ENCODE assay signal across 20 mouse cellular contexts in genomic region chr3:108014098-108014973, GRCm38 (mm10). TPM values are rescaled to one million over a fixed set of nuclear protein-coding genes. Genes with fewer than 3 reads are reported as not detected.
DNase-seq lines count a peak whose midpoint lies in the region; ATAC-seq and TF ChIP-seq lines count a peak whose summit lies in the region.
"Had no signal": no experiment of that assay in that cellular context is flagged by ENCODE, and none has a peak within 500 bp of the region (broad histone marks: within the 10 kb centered on the region; RNA-seq: fewer than 3 reads in every experiment).

No protein-coding gene starts in this region.

- H3K36me3 ChIP-seq in liver, adult 2 months (ENCODE audit: control insufficient read depth, insufficient read depth, low read length) = no peaks in the 10 kb centered on the region; the same call in 1 of the 2 replicates
- no peaks in the 10 kb centered on the region for H3K36me3 ChIP-seq in liver, embryonic 13.5 days
- no peaks in the 10 kb centered on the region for H3K36me3 ChIP-seq in stomach, postnatal 0 days (ENCODE audit: control insufficient read depth, insufficient read depth, low read length)
- H3K36me3 ChIP-seq in forebrain, embryonic 15.5 days = no peaks in the 10 kb centered on the region
- H3K36me3 ChIP-seq: limb, embryonic 10.5 days; midbrain, embryonic 12.5 days had no signal

- H3K79me2 ChIP-seq in liver, adult 2 months (ENCODE audit: control insufficient read depth, insufficient read depth, low read length) = no peaks in the 10 kb centered on the region

- H3K4me3 ChIP-seq in gastrocnemius, adult 2 months = peak overlapping the region; percentile 82
- no peak overlapping the region for H3K4me3 ChIP-seq in liver, adult 2 months (ENCODE audit: insufficient read depth, low read depth, low read length)
- no peak overlapping the region for H3K4me3 ChIP-seq in liver, embryonic 13.5 days (replicated peaks)
- H3K4me3 ChIP-seq in stomach, postnatal 0 days (ENCODE audit: low read depth, low read length) = no peak overlapping the region
- H3K4me3 ChIP-seq in forebrain, embryonic 15.5 days = no peak overlapping the region
- H3K4me3 ChIP-seq: limb, embryonic 10.5 days; midbrain, embryonic 12.5 days; myocyte had no signal

- TF ChIP-seq EP300 in stomach, postnatal 0 days (optimal IDR thresholded peaks at IDR 0.05) = no peak

- intact Hi-C loops in gastrocnemius, adult 2 months (cut with DNase I) = no loop called here
- intact Hi-C loops in gastrocnemius, postnatal 14 days (cut with DNase I; ENCODE audit: low total_unique reads) = loop anchor here (5.0 kb wide), 1 partner anchor 57 kb away; no protein-coding TSS in a partner anchor

- H3K4me2 ChIP-seq in liver, embryonic 13.5 days = peak overlapping the region; percentile 37
- H3K4me2 ChIP-seq in stomach, postnatal 0 days (replicated peaks; ENCODE audit: low read depth) = peak overlapping the region; percentile 27
- no peak overlapping the region for H3K4me2 ChIP-seq in forebrain, embryonic 15.5 days (replicated peaks)
- H3K4me2 ChIP-seq: midbrain, embryonic 12.5 days had no signal

- H3K4me1 ChIP-seq in liver, adult 2 months (ENCODE audit: control insufficient read depth, insufficient read depth, low read length) = peaks cover 39% of the 10 kb centered on the region
- peaks cover 21% of the 10 kb centered on the region for H3K4me1 ChIP-seq in liver, embryonic 13.5 days (replicated peaks)
- H3K4me1 ChIP-seq in stomach, postnatal 0 days (replicated peaks; ENCODE audit: control insufficient read depth, insufficient read depth) = peaks cover 6% of the 10 kb centered on the region
- H3K4me1 ChIP-seq in forebrain, embryonic 15.5 days = peaks cover 20% of the 10 kb centered on the region

- 42% methylated on average over 8 of the region's 8 CpGs for WGBS in liver, adult 2 months
- WGBS in liver, embryonic 13.5 days (ENCODE audit: insufficient replicate concordance) = 69% methylated on average over 8 of the region's 8 CpGs
- 84% methylated on average over 7 of the region's 8 CpGs for WGBS in stomach, postnatal 0 days
- 88% methylated on average over 8 of the region's 8 CpGs for WGBS in forebrain, embryonic 15.5 days

- peak overlapping the region; percentile 98 for H3K27ac ChIP-seq in gastrocnemius, adult 2 months
- H3K27ac ChIP-seq in liver, adult 2 months (replicated peaks; ENCODE audit: insufficient read depth, low read depth, low read length) = peak overlapping the region; percentile 79
- H3K27ac ChIP-seq in liver, embryonic 13.5 days = 0 out of 2 replicates have a peak overlapping the region, but pooled peaks have one; percentile 23
- peak overlapping the region; percentile 67 for H3K27ac ChIP-seq in stomach, postnatal 0 days (replicated peaks)
- H3K27ac ChIP-seq in forebrain, embryonic 15.5 days (replicated peaks) = no peak overlapping the region
- H3K27ac ChIP-seq: kidney, postnatal 0 days; limb, embryonic 10.5 days; midbrain, embryonic 12.5 days had no signal

- no peaks in the 10 kb centered on the region for H3K9me3 ChIP-seq in liver, embryonic 13.5 days (replicated peaks)
- H3K9me3 ChIP-seq in stomach, postnatal 0 days (ENCODE audit: control insufficient read depth, low read length) = no peaks in the 10 kb centered on the region
- H3K9me3 ChIP-seq in forebrain, embryonic 15.5 days = no peaks in the 10 kb centered on the region
- H3K9me3 ChIP-seq: limb, embryonic 10.5 days; midbrain, embryonic 12.5 days had no signal

- no peak for ATAC-seq in liver, embryonic 13.5 days (ENCODE audit: low read depth)
- no peak for ATAC-seq in stomach, postnatal 0 days (ENCODE audit: low FRiP score, low TSS enrichment)
- no peak for ATAC-seq in forebrain, embryonic 15.5 days (replicated peaks)
- ATAC-seq: forebrain, postnatal 0 days had no signal

- no peaks in the 10 kb centered on the region for H3K27me3 ChIP-seq in liver, adult 2 months (ENCODE audit: control insufficient read depth, insufficient read depth, low read length)
- H3K27me3 ChIP-seq in liver, embryonic 13.5 days = no peaks in the 10 kb centered on the region
- no peaks in the 10 kb centered on the region for H3K27me3 ChIP-seq in stomach, postnatal 0 days (ENCODE audit: control insufficient read depth, insufficient read depth, low read length)
- H3K27me3 ChIP-seq in forebrain, embryonic 15.5 days = no peaks in the 10 kb centered on the region

- TF ChIP-seq POLR2A in liver, adult 2 months (IDR thresholded peaks at IDR 0.05; ENCODE audit: extremely low read depth, insufficient read depth, low read length) = no peak

- peak overlapping the region; percentile 49 for H3K9ac ChIP-seq in liver, adult 2 months (ENCODE audit: low read depth, low read length)
- no peak overlapping the region for H3K9ac ChIP-seq in liver, embryonic 13.5 days
- H3K9ac ChIP-seq in stomach, postnatal 0 days (ENCODE audit: low read length) = 0 out of 2 replicates have a peak overlapping the region, but pooled peaks have one; percentile 18
- no peak overlapping the region for H3K9ac ChIP-seq in forebrain, embryonic 15.5 days (replicated peaks)
- H3K9ac ChIP-seq: forebrain, postnatal 0 days; midbrain, embryonic 12.5 days had no signal

- DNase-seq in gastrocnemius, adult 2 months = no peak
- DNase-seq in gastrocnemius, postnatal 4 days (ENCODE audit: low spot score in 2 of 2) = no peak
- DNase-seq in liver, adult 2 months (ENCODE audit: extremely low read depth, low read depth, low spot score) = peak; percentile 86
- no peak for DNase-seq in liver
- DNase-seq in liver, embryonic 13.5 days = no peak
- DNase-seq in stomach, postnatal 0 days (ENCODE audit: low spot score) = no peak
- DNase-seq in gastrocnemius, postnatal 14 days = no peak
- DNase-seq: cerebellum, adult 11-12 months; forebrain, postnatal 0 days; gastrocnemius, postnatal 25 days had no signal

- TF ChIP-seq CTCF in gastrocnemius, adult 2 months (IDR thresholded peaks at IDR 0.05) = no peak
- no peak for TF ChIP-seq CTCF in liver, adult 2 months (IDR thresholded peaks at IDR 0.05; ENCODE audit: low read depth, low read length)
- TF ChIP-seq CTCF in stomach, postnatal 0 days (IDR thresholded peaks at IDR 0.05; ENCODE audit: low read depth) = no peak

RNA-seq across cellular contexts. Expression of gene Gstm1, which starts 3.4 kb away (rescaled TPM):
- total RNA-seq in gastrocnemius, adult 2 months (2021) = 100 to 1,000 TPM; 208 to 217 TPM
- 10 to 100 TPM; 59.6 to 61.2 TPM for total RNA-seq in gastrocnemius, postnatal 4 days (2021)
- total RNA-seq in liver, adult 2 months (2014; rRNA removed) = 474 and 907 TPM in 2 replicates
- 5,254 and 6,847 TPM in 2 replicates for polyA plus RNA-seq in liver, adult 2 months (2012; rRNA removed)
- polyA plus RNA-seq in liver, embryonic 13.5 days (2015; fragmentation: Nextera tagmentation; extraction: Ambion mirVana) = 264 and 265 TPM in 2 replicates
- polyA plus RNA-seq in stomach, postnatal 0 days (2015; fragmentation: Nextera tagmentation; extraction: Ambion mirVana) = 892 and 954 TPM in 2 replicates
- polyA plus RNA-seq in forebrain, embryonic 15.5 days (2015; fragmentation: Nextera tagmentation; extraction: Ambion mirVana) = 44.0 and 60.7 TPM in 2 replicates
- total RNA-seq in gastrocnemius, postnatal 14 days (2021) = 10 to 100 TPM; 84.0 to 90.4 TPM

RNA-seq across cellular contexts. Expression of gene Gstm2, which starts 28.1 kb away (rescaled TPM):
- total RNA-seq in gastrocnemius, adult 2 months (2021) = 100 to 1,000 TPM in 1 of 2 experiments, 10 to 100 TPM in 1; 63.0 to 111 TPM
- total RNA-seq in gastrocnemius, postnatal 4 days (2021) = 10 to 100 TPM; 46.5 to 48.8 TPM
- total RNA-seq in liver, adult 2 months (2014; rRNA removed) = 79.1 and 88.5 TPM in 2 replicates
- 222 and 270 TPM in 2 replicates for polyA plus RNA-seq in liver, adult 2 months (2012; rRNA removed)
- polyA plus RNA-seq in liver, embryonic 13.5 days (2015; fragmentation: Nextera tagmentation; extraction: Ambion mirVana) = 5.9 and 6.1 TPM in 2 replicates
- polyA plus RNA-seq in stomach, postnatal 0 days (2015; fragmentation: Nextera tagmentation; extraction: Ambion mirVana) = 189 and 195 TPM in 2 replicates
- polyA plus RNA-seq in forebrain, embryonic 15.5 days (2015; fragmentation: Nextera tagmentation; extraction: Ambion mirVana) = 4.3 and 4.5 TPM in 2 replicates
- 10 to 100 TPM; 43.8 to 50.8 TPM for total RNA-seq in gastrocnemius, postnatal 14 days (2021)

RNA-seq across cellular contexts. Expression of gene Gstm4, which starts 30.4 kb away (rescaled TPM):
- total RNA-seq in gastrocnemius, adult 2 months (2021) = 10 to 100 TPM; 10.9 to 12.1 TPM
- total RNA-seq in gastrocnemius, postnatal 4 days (2021) = 1 to 10 TPM; 7.9 to 9.8 TPM
- total RNA-seq in liver, adult 2 months (2014; rRNA removed) = 19.8 and 26.5 TPM in 2 replicates
- 86.0 and 98.9 TPM in 2 replicates for polyA plus RNA-seq in liver, adult 2 months (2012; rRNA removed)
- 17.9 and 19.6 TPM in 2 replicates for polyA plus RNA-seq in liver, embryonic 13.5 days (2015; fragmentation: Nextera tagmentation; extraction: Ambion mirVana)
- polyA plus RNA-seq in stomach, postnatal 0 days (2015; fragmentation: Nextera tagmentation; extraction: Ambion mirVana) = 19.4 and 19.6 TPM in 2 replicates
- polyA plus RNA-seq in forebrain, embryonic 15.5 days (2015; fragmentation: Nextera tagmentation; extraction: Ambion mirVana) = 12.4 and 15.1 TPM in 2 replicates
- total RNA-seq in gastrocnemius, postnatal 14 days (2021) = 10 to 100 TPM; 11.4 to 12.0 TPM

RNA-seq across cellular contexts. Expression of gene Gstm3, which starts 45.3 kb away (rescaled TPM):
- total RNA-seq in gastrocnemius, adult 2 months (2021) = not detected
- total RNA-seq in gastrocnemius, postnatal 4 days (2021) = not detected
- 34.1 and 107 TPM in 2 replicates for total RNA-seq in liver, adult 2 months (2014; rRNA removed)
- 145 and 164 TPM in 2 replicates for polyA plus RNA-seq in liver, adult 2 months (2012; rRNA removed)
- polyA plus RNA-seq in liver, embryonic 13.5 days (2015; fragmentation: Nextera tagmentation; extraction: Ambion mirVana) = 11.4 and 11.8 TPM in 2 replicates
- polyA plus RNA-seq in stomach, postnatal 0 days (2015; fragmentation: Nextera tagmentation; extraction: Ambion mirVana) = 53.8 and 54.0 TPM in 2 replicates
- not detected in 2 replicates for polyA plus RNA-seq in forebrain, embryonic 15.5 days (2015; fragmentation: Nextera tagmentation; extraction: Ambion mirVana)
- total RNA-seq in gastrocnemius, postnatal 14 days (2021) = not detected
- total RNA-seq: ES-E14; forebrain, postnatal 0 days; gastrocnemius, postnatal 25 days; heart, postnatal 25 days; layer of hippocampus, postnatal 14 days had no signal
- polyA plus RNA-seq: C2C12; cortical plate, adult 2 months; forebrain, postnatal 0 days; limb, embryonic 10.5 days; midbrain, embryonic 12.5 days; myocyte had no signal

Comparison
In these comparisons a context has a peak if more than half of its experiments do, and no peak if none do; other contexts are left out.
1. H3K9ac ChIP-seq: peak in liver, adult 2 months (single experiment) and stomach, postnatal 0 days (single experiment); none in liver, embryonic 13.5 days (single experiment) and forebrain, embryonic 15.5 days (single experiment).